Mouse (Mus musculus): Measurements from ENCODE around the gene Sqstm1. TPM values are rescaled to one million over a fixed set of nuclear protein-coding genes. Genes with fewer than 3 reads are reported as not detected.

Gene Sqstm1
- total and polyA plus RNA-seq, 3 experiments, result 202 to 579 (median 456) TPM

- Histone ChIP-seq H3K27ac (ENCODE audit: insufficient read depth, low read depth) (no peak overlapping the region), H3K4me2 (ENCODE audit: insufficient read depth, low read depth, poor library complexity, severe bottlenecking) (no peak overlapping the region), H3K27me3 (replicated peaks) (no peaks in the 10 kb centered on the region), H3K9ac (ENCODE audit: insufficient read depth, low read depth) (no peak overlapping the region), H3K79me2 (replicated peaks; ENCODE audit: control insufficient read depth, extremely low read depth, insufficient read depth, poor library complexity, severe bottlenecking) (no peaks in the 10 kb centered on the region), H3K4me3 (replicated peaks in 1 of 3; ENCODE audit: low read depth in 2 of 3, low read length in 2 of 3, poor library complexity in 1 of 3) (no peak overlapping the region), H3K9me3 (replicated peaks; ENCODE audit: low read length) (no peaks in the 10 kb centered on the region), H3K36me3 (replicated peaks in 1 of 2; ENCODE audit: control insufficient read depth in 1 of 2, insufficient read depth in 1 of 2, low read length in 1 of 2) (peaks cover 0 to 15% of the 10 kb centered on the region in 2 experiments), H3K4me1 (ENCODE audit: control insufficient read depth in 1 of 2, insufficient read depth in 2 of 2) (peaks cover 22 to 64% of the 10 kb centered on the region in 2 experiments)
- dilution Hi-C loops (cut with MboI; ENCODE audit: extremely low pct_ligation_motif_present, extremely low pct_unique_long_range_greater_than_20kb, low sequenced_read_pairs) (no loop called here), in situ Hi-C loops (cut with MboI; ENCODE audit: low pct_ligation_motif_present, low pct_unique_long_range_greater_than_20kb, low sequenced_read_pairs) (loop anchor here (10.0 kb wide), 2 partner anchors 145 to 235 kb away; no protein-coding TSS in a partner anchor)
- TF ChIP-seq CTCF (conservative IDR thresholded peaks at IDR 0.05 in 1 of 2, IDR thresholded peaks at IDR 0.05 in 1 of 2; ENCODE audit: low read depth in 2 of 2, low read length in 2 of 2) (peak in 1 of 2 experiments; percentile 50; a peak in 2 of 4 replicates), RAD21 (IDR thresholded peaks at IDR 0.05; ENCODE audit: low read depth, low read length) (peak; percentile 2), MYC (IDR thresholded peaks at IDR 0.05; ENCODE audit: low read depth, low read length) (0 out of 2 replicates have a peak, but pooled peaks have one; percentile 41), KAT2A (IDR thresholded peaks at IDR 0.05; ENCODE audit: insufficient replicate concordance, low read length) (no peak)
- no peak for DNase-seq (ENCODE audit: extremely low read depth)
Observed at GRCm38 (mm10) chr11:50219833-50220232, 9.2 kb upstream of the Sqstm1 start.

- dilution Hi-C loops (cut with MboI; ENCODE audit: extremely low pct_ligation_motif_present, extremely low pct_unique_long_range_greater_than_20kb, low sequenced_read_pairs), result no loop called here
- DNase-seq (ENCODE audit: extremely low read depth), result no peak
- H3K79me2 ChIP-seq (replicated peaks; ENCODE audit: control insufficient read depth, extremely low read depth, insufficient read depth, poor library complexity, severe bottlenecking), result no peaks in the 10 kb centered on the region
- no peak for TF ChIP-seq TBP (conservative IDR thresholded peaks at IDR 0.05; ENCODE audit: low read depth, low read length)
- no peak for TF ChIP-seq SIN3A (IDR thresholded peaks at IDR 0.05; ENCODE audit: low read length)
- no peak for TF ChIP-seq HCFC1 (IDR thresholded peaks at IDR 0.05; ENCODE audit: low read depth, low read length)
- no peak for TF ChIP-seq MAZ (IDR thresholded peaks at IDR 0.05; ENCODE audit: low read depth, low read length)
- TF ChIP-seq USF1 (IDR thresholded peaks at IDR 0.05; ENCODE audit: low read depth, low read length), result no peak
- TF ChIP-seq RAD21 (IDR thresholded peaks at IDR 0.05; ENCODE audit: low read depth, low read length), result no peak
- no peak for TF ChIP-seq IRF4 (IDR thresholded peaks at IDR 0.05; ENCODE audit: low read depth, low read length)
- TF ChIP-seq ETS1 (conservative IDR thresholded peaks at IDR 0.05; ENCODE audit: low read depth, low read length), result no peak
- no peak for TF ChIP-seq ZC3H11A (IDR thresholded peaks at IDR 0.05; ENCODE audit: low read depth, low read length)
- no peak for TF ChIP-seq CHD1 (IDR thresholded peaks at IDR 0.05; ENCODE audit: low read depth, low read length)
- H3K27me3 ChIP-seq (replicated peaks), result no peaks in the 10 kb centered on the region
- H3K9ac ChIP-seq (ENCODE audit: insufficient read depth, low read depth), result no peak overlapping the region
- H3K36me3 ChIP-seq (replicated peaks in 1 of 2; ENCODE audit: control insufficient read depth in 1 of 2, insufficient read depth in 1 of 2, low read length in 1 of 2), result peaks cover 0 to 15% of the 10 kb centered on the region in 2 experiments
- no peak overlapping the region for H3K4me2 ChIP-seq (ENCODE audit: insufficient read depth, low read depth, poor library complexity, severe bottlenecking)
- H3K9me3 ChIP-seq (replicated peaks; ENCODE audit: low read length), result no peaks in the 10 kb centered on the region
- H3K27ac ChIP-seq (ENCODE audit: insufficient read depth, low read depth), result no peak overlapping the region
- H3K4me1 ChIP-seq (ENCODE audit: control insufficient read depth in 1 of 2, insufficient read depth in 2 of 2), result peaks cover 23 to 67% of the 10 kb centered on the region in 2 experiments
- in situ Hi-C loops (cut with MboI; ENCODE audit: low pct_ligation_motif_present, low pct_unique_long_range_greater_than_20kb, low sequenced_read_pairs), result no loop called here
- no peak overlapping the region for H3K4me3 ChIP-seq (replicated peaks in 1 of 3; ENCODE audit: low read depth in 2 of 3, low read length in 2 of 3, poor library complexity in 1 of 3)
Observed at GRCm38 (mm10) chr11:50217811-50218210, 7.2 kb upstream of the Sqstm1 start.
